Mouse (Mus musculus): ENCODE data around the gene Cd40lg.

Cd40lg gene

GRCm38 (mm10) chrX:57211876-57212275 lies at the start of gene Cd40lg:
Gene Cd40lg (plus strand): TSS chrX:57212143.
- DNase-seq (ENCODE audit: low read depth, low spot score), result no peak

- no peak for DNase-seq (ENCODE audit: low read depth, low spot score)
Measured at GRCm38 (mm10) chrX:57166549-57166948, 45.4 kb upstream of the Cd40lg start.

- no peak for DNase-seq (ENCODE audit: low read depth, low spot score)
Measured at GRCm38 (mm10) chrX:57171269-57171668, 40.7 kb upstream of the Cd40lg start.

DNA sequence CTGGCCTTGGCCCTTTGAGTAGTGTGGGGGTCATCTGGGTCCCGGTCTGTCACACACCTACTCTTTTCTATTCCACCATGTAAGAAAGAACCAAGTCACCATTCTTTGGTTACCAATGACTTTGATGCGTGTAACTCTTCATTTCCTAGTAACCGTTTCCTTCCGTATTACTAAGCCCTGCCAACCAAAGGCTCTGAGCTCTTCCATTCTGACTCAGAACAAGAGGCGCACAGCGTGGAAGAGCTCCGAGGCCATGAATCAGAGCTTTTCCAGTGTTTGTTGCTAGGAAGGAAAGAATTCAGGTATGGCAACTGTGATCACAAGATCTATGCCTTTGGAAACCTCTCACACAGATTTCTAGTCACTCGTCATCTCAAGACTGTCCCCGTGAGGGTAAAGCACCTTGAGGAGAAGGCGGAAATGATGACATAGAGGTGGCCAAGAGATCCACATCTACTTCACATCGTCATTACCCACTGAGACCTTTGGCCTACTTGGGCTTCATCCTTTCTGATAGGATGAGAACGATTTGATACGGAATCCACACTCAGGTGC lies 34.6 kb upstream of the Cd40lg start:
- no peak for DNase-seq (ENCODE audit: low read depth, low spot score)

DNA sequence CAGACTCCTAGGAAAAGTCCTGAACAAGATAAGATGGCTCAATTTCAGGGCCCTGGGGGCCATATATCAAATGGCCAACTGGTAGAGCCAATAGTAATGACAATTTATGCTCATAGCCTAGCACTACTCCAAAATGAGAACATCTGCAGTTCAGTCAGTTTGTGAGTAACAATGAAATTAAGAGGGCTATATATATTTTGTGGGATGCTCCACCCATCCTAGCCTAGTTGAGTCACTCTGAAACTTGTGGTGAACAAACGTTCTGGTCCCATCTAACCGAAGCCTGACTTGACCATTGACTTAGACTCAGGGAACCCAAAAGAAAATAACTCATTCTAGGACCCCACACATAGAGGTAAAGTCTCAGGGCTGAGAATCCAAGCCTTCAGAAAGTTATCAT lies 29.5 kb upstream of the Cd40lg start:
- no peak for DNase-seq (ENCODE audit: low read depth, low spot score)

DNA sequence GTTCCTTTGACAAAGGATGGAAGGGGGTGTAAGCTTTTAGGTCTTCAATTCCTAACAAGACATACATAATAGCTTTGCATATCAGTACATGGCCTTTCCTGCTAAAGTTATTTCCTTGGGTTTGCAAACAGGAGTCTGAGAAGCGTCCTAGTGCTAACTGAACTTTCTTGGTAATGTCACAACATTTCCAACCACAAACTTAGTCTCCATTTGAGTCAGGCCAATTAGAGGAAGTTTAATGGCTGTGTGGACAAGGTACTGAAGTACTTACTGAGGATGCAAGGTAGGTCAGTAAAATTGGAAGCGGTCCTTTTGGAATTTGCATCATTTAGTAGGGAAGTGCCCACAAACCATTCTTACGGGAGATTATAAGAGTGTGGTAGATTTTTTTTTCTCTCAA lies 28.6 kb upstream of the Cd40lg start:
- DNase-seq (ENCODE audit: low read depth, low spot score), result no peak

DNA sequence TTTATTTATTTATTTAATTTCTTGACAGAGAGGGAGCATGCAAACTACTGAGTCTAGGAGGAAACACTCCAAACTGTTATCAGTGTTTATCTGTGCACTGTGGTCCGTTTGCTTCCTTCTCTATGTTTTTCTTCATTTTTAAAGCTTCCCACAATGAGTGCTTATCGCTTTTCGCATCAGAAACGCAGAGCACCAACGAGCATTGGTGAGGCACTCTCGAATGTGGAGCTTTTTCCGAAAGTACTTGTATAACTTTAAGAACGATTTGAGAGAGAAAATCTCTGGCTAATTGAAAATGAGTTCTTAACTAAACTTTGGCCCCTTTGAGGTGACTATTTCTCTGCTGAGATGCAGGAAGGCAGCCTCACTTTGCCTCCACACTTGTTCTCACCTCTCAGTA lies 24.6 kb upstream of the Cd40lg start:
- DNase-seq (ENCODE audit: low read depth, low spot score), result no peak

DNA sequence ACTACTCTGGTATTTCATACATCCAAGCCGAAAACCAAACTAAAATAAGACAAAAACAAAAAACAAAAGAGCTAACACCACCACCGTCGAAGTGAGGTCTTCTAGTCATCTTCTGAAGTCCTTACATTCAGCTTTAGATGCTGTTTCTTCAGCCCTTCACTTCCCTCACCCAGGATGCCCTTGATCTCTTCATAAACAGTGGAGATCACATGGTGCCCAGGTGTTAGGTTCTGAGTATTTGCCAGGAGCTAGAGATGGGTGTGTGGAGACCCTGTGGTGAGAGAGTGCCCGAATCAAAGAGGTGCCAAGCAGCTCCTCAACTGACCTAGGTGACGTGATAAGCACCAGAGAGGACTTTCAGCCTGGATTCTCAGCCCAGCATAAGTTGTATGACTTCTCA lies 22.6 kb upstream of the Cd40lg start:
- DNase-seq (ENCODE audit: low read depth, low spot score), result no peak

DNA sequence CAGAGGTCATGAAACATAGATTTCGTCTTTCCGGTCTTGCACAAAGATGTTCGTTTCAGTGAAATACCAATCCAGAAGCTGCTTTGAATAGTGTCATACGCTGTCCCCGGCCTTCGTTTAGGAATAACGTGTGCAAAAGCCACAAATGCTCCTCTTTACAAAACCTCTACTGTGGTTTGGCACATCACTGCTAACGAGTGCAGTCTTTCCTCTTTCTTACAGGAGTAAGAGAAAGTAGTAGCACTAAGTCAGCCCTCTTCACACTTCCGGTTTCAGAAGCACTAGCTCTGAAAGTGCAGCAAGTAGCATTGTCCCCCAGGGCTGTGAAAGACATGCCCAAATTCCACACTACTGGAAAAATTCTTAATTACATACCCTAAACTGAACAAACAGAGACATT lies 15.6 kb upstream of the Cd40lg start:
- no peak for DNase-seq (ENCODE audit: low read depth, low spot score)

DNA sequence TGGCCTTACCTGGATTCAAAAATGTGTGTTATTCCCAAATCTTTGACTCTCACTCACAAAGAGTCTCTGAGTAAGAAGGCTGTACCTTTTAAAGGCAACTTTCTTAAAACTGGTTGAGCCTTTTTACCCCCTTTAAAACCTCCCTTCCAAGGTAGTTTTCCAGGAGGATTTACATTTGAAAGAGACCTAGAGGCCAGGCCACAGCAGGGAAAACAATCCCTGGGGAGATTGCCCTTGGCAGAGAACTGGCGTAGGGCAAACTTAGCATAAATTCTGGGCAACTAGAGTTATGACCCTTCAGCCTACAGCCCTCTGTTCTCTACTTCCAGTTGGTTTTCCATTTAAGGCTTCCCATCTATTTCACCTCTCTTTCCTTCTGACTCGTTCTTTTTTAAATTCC lies 13.9 kb upstream of the Cd40lg start:
- DNase-seq (ENCODE audit: low read depth, low spot score), result no peak

DNA sequence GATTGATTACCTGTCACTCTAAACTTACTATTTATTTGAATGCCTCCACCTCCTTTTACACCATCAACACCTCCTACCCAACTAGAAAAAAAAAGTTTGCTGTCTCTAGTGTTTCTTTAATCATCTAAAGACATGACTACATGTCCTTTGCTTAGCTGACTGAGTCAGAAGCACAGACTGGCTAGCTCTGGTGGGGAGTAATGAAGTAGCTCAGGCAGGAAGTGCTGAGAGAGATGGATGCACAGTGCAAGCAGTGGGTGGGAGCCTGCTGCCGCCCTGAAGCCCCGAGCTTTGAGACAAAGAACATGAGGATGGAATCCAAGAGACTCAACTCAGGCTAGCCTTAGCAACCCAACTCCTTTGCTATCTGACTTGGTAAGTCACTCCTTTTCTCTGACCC lies 11.5 kb upstream of the Cd40lg start:
- no peak for DNase-seq (ENCODE audit: low read depth, low spot score)

- DNase-seq (ENCODE audit: low read depth, low spot score), result no peak
Measured at GRCm38 (mm10) chrX:57210591-57210990, 1.4 kb upstream of the Cd40lg start.

GRCm38 (mm10) chrX:57212862-57213261 lies 919 bp downstream of the Cd40lg start:
- no peak for DNase-seq (ENCODE audit: low read depth, low spot score)

DNA sequence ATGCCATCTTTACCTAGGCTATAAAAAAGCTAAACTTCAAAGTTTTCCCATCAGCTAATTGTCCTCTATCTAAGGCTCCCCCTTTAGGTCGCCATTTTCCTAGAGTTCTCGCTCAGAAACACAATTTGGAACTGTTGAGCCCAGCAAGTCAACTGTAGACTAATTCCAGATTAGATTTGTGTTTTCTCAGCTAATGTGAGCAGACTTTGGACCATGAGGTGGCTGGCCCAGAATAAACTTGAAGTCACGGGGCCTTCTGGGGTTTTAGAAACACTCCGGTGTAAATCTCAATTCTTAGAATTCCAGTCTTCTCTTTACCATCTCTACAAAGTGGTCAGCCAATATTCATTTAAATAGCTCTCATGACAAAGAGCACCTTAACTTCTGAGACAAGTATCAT lies 3.6 kb downstream of the Cd40lg start:
- DNase-seq (ENCODE audit: low read depth, low spot score), result no peak

GRCm38 (mm10) chrX:57216271-57216670 lies 4.3 kb downstream of the Cd40lg start:
- DNase-seq (ENCODE audit: low read depth, low spot score), result no peak

DNA sequence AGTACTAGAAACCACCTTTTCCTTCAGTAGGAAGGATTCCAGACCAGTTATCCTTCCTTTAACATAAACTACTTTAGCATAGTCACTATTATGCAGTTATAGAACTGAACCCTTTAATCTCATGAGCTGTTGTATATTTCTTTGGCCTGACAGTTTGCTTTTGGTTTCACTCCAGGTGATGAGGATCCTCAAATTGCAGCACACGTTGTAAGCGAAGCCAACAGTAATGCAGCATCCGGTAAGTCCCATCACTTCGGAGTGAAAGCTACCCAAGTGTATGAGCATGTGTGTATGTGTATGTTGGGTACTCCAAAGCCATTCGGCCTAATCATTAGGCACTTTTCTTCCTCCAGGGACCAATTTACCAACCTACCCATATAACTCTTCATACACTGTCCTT lies 7.6 kb downstream of the Cd40lg start:
- DNase-seq (ENCODE audit: low read depth, low spot score), result no peak

- no peak for DNase-seq (ENCODE audit: low read depth, low spot score)
Measured at GRCm38 (mm10) chrX:57221881-57222280, 9.9 kb downstream of the Cd40lg start.

DNA sequence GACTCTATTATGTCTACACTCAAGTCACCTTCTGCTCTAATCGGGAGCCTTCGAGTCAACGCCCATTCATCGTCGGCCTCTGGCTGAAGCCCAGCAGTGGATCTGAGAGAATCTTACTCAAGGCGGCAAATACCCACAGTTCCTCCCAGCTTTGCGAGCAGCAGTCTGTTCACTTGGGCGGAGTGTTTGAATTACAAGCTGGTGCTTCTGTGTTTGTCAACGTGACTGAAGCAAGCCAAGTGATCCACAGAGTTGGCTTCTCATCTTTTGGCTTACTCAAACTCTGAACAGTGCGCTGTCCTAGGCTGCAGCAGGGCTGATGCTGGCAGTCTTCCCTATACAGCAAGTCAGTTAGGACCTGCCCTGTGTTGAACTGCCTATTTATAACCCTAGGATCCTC lies 11.4 kb downstream of the Cd40lg start:
- peak; percentile 32 for DNase-seq (ENCODE audit: low read depth, low spot score)

GRCm38 (mm10) chrX:57228178-57228577 lies 16.2 kb downstream of the Cd40lg start:
- no peak for DNase-seq (ENCODE audit: low read depth, low spot score)

- peak; percentile 46 for DNase-seq (ENCODE audit: low read depth, low spot score)
Measured at GRCm38 (mm10) chrX:57233596-57233995, 21.7 kb downstream of the Cd40lg start.

GRCm38 (mm10) chrX:57235982-57236381 lies 24.0 kb downstream of the Cd40lg start:
- DNase-seq (ENCODE audit: low read depth, low spot score), result no peak

- DNase-seq (ENCODE audit: low read depth, low spot score), result no peak
Measured at GRCm38 (mm10) chrX:57238572-57238971, 26.6 kb downstream of the Cd40lg start.

DNA sequence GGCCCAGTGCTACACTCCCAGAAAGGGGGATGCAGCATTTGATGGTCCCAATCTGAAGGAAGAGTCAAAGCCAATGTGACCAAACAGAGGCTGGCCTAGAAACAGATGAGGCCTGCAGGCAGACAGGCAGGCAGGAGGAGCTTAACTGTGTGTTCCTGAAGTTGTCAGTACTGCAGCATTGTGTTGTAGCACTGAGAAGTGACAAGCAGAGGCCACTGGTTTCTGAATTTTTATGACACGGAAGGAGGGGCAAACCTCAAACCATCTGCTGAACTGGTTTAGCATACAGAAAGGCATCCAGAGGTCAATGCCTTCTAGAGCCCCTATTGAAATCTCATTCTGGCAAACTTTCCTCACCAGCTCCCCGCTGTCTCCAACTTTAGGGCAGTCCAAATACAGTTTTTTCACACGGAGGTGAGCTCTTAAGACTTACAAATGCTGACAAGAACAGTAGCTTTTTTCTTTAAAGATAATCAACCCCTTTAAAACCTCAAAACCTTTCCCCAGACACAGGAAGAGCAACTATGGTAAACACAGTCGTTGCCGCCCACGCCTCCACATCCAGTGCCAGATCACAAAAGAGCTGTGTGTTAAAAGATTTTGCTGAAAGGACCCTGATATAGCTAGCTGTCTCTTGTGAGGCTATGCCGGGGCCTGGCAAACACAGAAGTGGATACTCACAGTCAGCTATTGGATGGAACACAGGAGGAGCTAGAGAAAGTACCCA lies 41.5 kb downstream of the Cd40lg start:
- DNase-seq (ENCODE audit: low read depth, low spot score), result no peak

DNA sequence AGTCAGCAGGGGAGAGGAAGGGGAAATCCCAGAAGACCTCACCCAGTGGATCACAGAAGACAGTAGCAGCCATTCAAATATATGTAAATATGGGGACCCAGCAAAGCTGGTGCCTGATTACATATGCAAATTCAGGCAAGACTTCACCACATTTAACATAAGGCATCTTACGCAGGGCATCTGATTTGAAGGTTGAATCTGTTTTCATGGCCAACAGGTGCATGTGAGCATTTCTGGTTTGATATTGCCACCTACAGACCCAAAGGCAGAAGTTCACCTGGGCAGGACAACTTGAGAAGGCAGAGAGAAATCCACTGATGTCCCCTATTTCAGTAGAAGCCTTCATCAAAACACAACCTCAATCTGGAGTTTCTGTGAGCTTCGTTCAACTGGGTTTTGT lies 48.8 kb downstream of the Cd40lg start:
- DNase-seq (ENCODE audit: low read depth, low spot score), result peak; percentile 2

All from telencephalon, adult 2 months (tissue).